Mouse (Mus musculus): ENCODE measurements at regions not wholly inside any gene's neighbourhood (a gene's known extent, or its start where the extent isn't known, plus 50 kb on each side); places are given as distances from the start of the nearest gene placed in this dataset.
A peak's percentile ranks its signal among the peaks of the same experiment; 100 is the strongest.

DNA sequence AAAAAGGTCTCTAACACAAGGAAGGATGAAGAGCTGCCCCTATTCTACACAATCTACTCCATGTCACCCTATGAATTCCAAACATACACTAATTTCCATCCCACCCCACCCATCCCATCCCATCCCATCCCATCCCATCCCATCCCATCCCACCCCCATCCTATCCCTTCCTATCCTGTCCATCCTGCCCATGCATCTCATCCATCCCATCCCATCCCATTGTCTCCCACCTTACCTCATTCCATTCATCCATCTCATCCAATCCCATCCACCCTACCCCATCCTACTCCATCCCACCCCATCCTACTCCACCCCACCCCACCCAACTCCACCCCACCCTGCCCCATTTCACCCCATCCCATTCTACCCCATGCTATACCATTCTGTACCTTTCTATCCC lies 91.9 kb upstream of the Fam92a start:
- no peak for DNase-seq (ENCODE audit: low read depth, low spot score)

- no peak for DNase-seq (ENCODE audit: low read depth, low spot score)
Observed at GRCm38 (mm10) chr4:12263197-12263596, 91.4 kb upstream of the Fam92a start.

- no peak for DNase-seq (ENCODE audit: low read depth, low spot score)
Observed at GRCm38 (mm10) chr4:12247994-12248393, 76.2 kb upstream of the Fam92a start.

GRCm38 (mm10) chr4:12246595-12246994 lies 74.8 kb upstream of the Fam92a start:
- DNase-seq (ENCODE audit: low read depth, low spot score), result peak; percentile 33

DNA sequence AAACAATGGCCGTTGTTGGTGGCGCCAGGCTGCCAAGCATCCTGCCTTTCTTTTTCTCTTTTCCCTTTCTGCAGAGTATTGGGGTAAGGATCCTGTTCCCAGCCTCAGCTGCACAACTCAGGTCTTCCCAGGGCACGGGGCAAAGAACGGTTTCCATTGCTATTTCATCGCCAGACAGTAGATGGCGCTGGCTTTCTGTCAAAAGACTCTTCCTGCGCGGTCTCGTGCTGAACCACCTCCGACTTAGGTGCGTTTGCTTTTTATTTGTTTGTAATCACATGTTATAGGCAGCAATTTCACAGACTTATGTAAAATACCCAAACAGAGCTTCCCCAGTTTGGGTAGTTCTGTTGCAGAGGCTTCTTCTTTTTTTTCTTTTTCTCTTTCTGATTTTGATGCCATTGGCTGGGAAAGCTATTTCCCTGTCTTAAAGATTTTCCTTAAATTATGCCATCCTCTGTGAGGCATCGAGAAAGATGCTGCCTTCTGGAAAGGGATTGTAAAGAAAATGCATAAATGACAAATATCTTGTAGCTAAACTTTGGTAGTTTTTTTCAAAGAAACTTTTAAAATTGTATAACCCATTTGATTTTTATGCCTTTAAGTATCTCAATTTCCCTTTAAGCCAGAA lies 69.2 kb upstream of the Fam92a start:
- DNase-seq (ENCODE audit: low read depth, low spot score), result peak; percentile 74

DNA sequence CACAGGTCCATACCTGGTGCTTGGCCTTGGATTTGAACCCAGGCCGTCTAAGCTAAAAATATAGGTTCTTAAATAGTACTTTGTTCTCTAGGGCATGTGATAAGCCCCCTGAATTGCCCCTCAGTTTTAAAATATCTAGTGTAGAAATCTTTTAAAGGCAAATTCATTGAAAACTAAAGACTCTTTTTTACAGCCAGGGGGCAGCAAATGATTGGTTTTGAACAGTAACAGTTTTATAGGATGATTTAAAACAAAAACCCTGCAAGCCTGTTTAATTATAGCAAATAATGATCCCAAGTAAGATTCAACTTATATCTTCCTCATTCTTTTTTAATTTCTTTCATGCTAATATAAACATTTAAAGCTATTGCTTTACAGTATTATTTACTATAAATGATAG lies 58.9 kb upstream of the Fam92a start:
- DNase-seq (ENCODE audit: low read depth, low spot score), result no peak

Measured in ES-CJ7 (cell line).